Mouse (Mus musculus): Measurements from ENCODE around the gene Macrod1. TPM values are rescaled to one million over a fixed set of nuclear protein-coding genes. Genes with fewer than 3 reads are reported as not detected.

Macrod1 gene
- polyA plus RNA-seq, 1 experiment from 2014 or later = 4.8 TPM

GRCm38 (mm10) chr19:7125526-7126156 lies 69.0 kb downstream of the Macrod1 start:
- DNase-seq (ENCODE audit: low spot score) (no peak), ATAC-seq (no peak)
- Histone ChIP-seq H3K4me3 (ENCODE audit: low read depth, low read length) (no peak overlapping the region), H3K27ac (ENCODE audit: low read depth, low read length) (no peak overlapping the region), H3K4me2 (ENCODE audit: low read length) (no peak overlapping the region), H3K27me3 (replicated peaks; ENCODE audit: control insufficient read depth, insufficient read depth, low read length) (no peaks in the 10 kb centered on the region), H3K9ac (ENCODE audit: low read length) (no peak overlapping the region), H3K36me3 (ENCODE audit: control insufficient read depth, insufficient read depth, low read length) (no peaks in the 10 kb centered on the region), H3K4me1 (ENCODE audit: control insufficient read depth, insufficient read depth, low read length) (peaks cover 28% of the 10 kb centered on the region), H3K9me3 (replicated peaks; ENCODE audit: control insufficient read depth, low read length) (no peaks in the 10 kb centered on the region)
- WGBS = 92% methylated on average over 4 of the region's 4 CpGs

DNA sequence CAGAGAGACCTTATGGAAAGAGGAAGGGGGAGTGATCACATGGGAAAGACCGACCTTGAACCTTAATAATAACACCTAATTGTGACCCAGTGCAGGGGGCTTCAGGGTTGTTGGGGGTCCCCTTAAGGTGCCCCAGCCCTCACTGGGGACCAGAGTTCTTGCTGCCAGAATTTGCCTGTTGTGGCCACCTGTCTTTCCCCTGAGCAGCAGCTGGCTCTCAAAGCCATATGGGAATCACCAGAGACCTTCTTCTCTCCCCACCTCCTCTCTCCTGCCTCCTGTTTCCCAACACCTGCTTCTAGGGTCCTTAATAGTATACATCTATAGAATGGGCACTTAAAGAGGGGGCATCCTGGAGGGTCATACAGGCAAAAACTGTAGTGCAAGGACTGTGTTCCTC lies 69.6 kb downstream of the Macrod1 start:
- no peaks in the 10 kb centered on the region for H3K27me3 ChIP-seq (replicated peaks; ENCODE audit: control insufficient read depth, insufficient read depth, low read length)
- WGBS = 73% methylated on average over 1 of the region's 1 CpGs

DNA sequence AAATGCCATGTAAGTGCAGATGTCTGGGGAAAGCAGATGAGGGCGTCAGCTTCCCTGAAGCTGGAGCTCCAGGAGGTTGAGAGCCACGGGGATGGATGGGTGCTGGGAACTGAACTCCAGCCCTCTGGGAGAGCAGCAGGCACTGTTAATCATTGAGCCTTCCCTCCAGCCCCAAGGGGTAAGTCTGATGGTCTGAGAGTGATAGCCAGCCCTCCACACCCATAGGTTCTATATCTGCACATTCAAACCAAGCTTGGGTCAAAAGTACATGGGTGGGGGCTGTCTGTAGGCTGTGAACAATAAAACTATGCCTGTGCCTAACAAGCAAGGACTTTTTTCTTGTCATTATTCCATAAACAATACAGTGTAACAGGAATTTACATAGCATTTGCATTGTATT lies 70.3 kb downstream of the Macrod1 start:
- Histone ChIP-seq H3K4me3 (ENCODE audit: low read depth, low read length) (no peak overlapping the region), H3K4me1 (ENCODE audit: control insufficient read depth, insufficient read depth, low read length) (peaks cover 28% of the 10 kb centered on the region), H3K9ac (ENCODE audit: low read length) (no peak overlapping the region), H3K4me2 (ENCODE audit: low read length) (no peak overlapping the region), H3K36me3 (ENCODE audit: control insufficient read depth, insufficient read depth, low read length) (no peaks in the 10 kb centered on the region), H3K27me3 (replicated peaks; ENCODE audit: control insufficient read depth, insufficient read depth, low read length) (no peaks in the 10 kb centered on the region), H3K27ac (ENCODE audit: low read depth, low read length) (no peak overlapping the region), H3K9me3 (replicated peaks; ENCODE audit: control insufficient read depth, low read length) (no peaks in the 10 kb centered on the region)
- WGBS = 80% methylated on average over 2 of the region's 2 CpGs
- DNase-seq (ENCODE audit: low spot score) = no peak
- no peak for ATAC-seq

More for the DNA sequence above, 69.6 kb downstream of the Macrod1 start:
- Histone ChIP-seq H3K9me3 (replicated peaks; ENCODE audit: control insufficient read depth, low read length) (no peaks in the 10 kb centered on the region), H3K9ac (ENCODE audit: low read length) (no peak overlapping the region), H3K27ac (ENCODE audit: low read depth, low read length) (no peak overlapping the region), H3K4me3 (ENCODE audit: low read depth, low read length) (no peak overlapping the region), H3K4me1 (ENCODE audit: control insufficient read depth, insufficient read depth, low read length) (peaks cover 28% of the 10 kb centered on the region), H3K4me2 (ENCODE audit: low read length) (no peak overlapping the region), H3K36me3 (ENCODE audit: control insufficient read depth, insufficient read depth, low read length) (no peaks in the 10 kb centered on the region)
- DNase-seq (ENCODE audit: low spot score) (no peak), ATAC-seq (no peak)

- Histone ChIP-seq H3K9ac (ENCODE audit: low read length) (peak overlapping the region; percentile 43; the same call in 1 of the 2 replicates), H3K36me3 (ENCODE audit: control insufficient read depth, insufficient read depth, low read length) (no peaks in the 10 kb centered on the region), H3K4me2 (ENCODE audit: low read length) (no peak overlapping the region), H3K4me3 (ENCODE audit: low read depth, low read length) (no peak overlapping the region), H3K27ac (ENCODE audit: low read depth, low read length) (peak overlapping the region; percentile 65; the same call in 1 of the 2 replicates), H3K9me3 (replicated peaks; ENCODE audit: control insufficient read depth, low read length) (no peaks in the 10 kb centered on the region), H3K4me1 (ENCODE audit: control insufficient read depth, insufficient read depth, low read length) (peaks cover 28% of the 10 kb centered on the region), H3K27me3 (replicated peaks; ENCODE audit: control insufficient read depth, insufficient read depth, low read length) (no peaks in the 10 kb centered on the region)
- ATAC-seq (peak; percentile 35), DNase-seq (ENCODE audit: low spot score) (no peak)
- WGBS = 34% methylated on average over 19 of the region's 19 CpGs
Observed at GRCm38 (mm10) chr19:7128551-7129475, 72.2 kb downstream of the Macrod1 start.

DNA sequence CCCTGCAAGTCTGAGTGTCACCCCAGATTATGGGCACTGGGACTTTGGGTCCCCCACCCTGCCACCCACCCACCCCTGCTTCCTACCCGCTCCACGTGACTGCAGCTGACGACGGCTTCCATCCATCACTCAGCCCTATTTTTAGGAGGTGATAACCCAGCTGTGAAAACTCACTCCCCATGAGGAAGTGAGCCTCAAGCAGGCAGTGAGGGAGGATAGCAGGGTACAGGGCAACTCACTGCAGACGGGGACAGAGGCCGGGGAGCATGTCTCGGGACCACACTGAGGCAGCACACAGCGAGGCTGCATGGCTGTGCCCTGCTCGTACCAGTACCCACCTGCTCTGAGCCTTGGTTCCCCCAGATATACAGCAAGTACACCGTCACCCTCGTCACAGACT lies 73.7 kb downstream of the Macrod1 start:
- Histone ChIP-seq H3K27me3 (replicated peaks; ENCODE audit: control insufficient read depth, insufficient read depth, low read length) (no peaks in the 10 kb centered on the region), H3K36me3 (ENCODE audit: control insufficient read depth, insufficient read depth, low read length) (no peaks in the 10 kb centered on the region), H3K27ac (ENCODE audit: low read depth, low read length) (no peak overlapping the region), H3K4me2 (ENCODE audit: low read length) (no peak overlapping the region), H3K9me3 (replicated peaks; ENCODE audit: control insufficient read depth, low read length) (no peaks in the 10 kb centered on the region), H3K9ac (ENCODE audit: low read length) (no peak overlapping the region), H3K4me1 (ENCODE audit: control insufficient read depth, insufficient read depth, low read length) (peaks cover 43% of the 10 kb centered on the region), H3K4me3 (ENCODE audit: low read depth, low read length) (no peak overlapping the region)
- DNase-seq (ENCODE audit: low spot score) (no peak), ATAC-seq (no peak)
- 82% methylated on average over 11 of the region's 11 CpGs for WGBS

DNA sequence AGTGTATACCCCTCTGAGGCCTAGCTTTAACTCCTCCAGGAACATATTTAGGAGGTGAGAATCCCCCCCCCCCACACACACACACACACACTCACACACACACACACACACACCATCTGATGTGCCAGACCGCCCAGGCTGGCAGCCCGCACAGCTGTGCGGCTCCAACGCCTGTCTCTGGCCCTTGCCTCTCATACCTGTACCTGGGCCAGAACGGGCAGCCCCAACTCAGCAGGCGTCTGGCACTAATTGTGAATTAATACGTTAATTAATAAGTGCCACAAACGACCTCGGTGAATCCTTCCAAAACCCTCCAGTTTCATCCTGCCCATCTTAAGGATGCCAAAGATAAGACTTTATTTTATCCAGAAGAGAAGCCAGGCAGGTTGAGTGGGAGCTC lies 76.8 kb downstream of the Macrod1 start:
- Histone ChIP-seq H3K36me3 (ENCODE audit: control insufficient read depth, insufficient read depth, low read length) (no peaks in the 10 kb centered on the region), H3K9me3 (replicated peaks; ENCODE audit: control insufficient read depth, low read length) (no peaks in the 10 kb centered on the region), H3K9ac (ENCODE audit: low read length) (no peak overlapping the region), H3K27ac (ENCODE audit: low read depth, low read length) (peak overlapping the region; percentile 67), H3K4me3 (ENCODE audit: low read depth, low read length) (no peak overlapping the region), H3K4me2 (ENCODE audit: low read length) (no peak overlapping the region), H3K27me3 (replicated peaks; ENCODE audit: control insufficient read depth, insufficient read depth, low read length) (0 out of 2 replicates have a peak, but pooled peaks cover under 1% of the 10 kb centered on the region), H3K4me1 (ENCODE audit: control insufficient read depth, insufficient read depth, low read length) (peaks cover 66% of the 10 kb centered on the region)
- 39% methylated on average over 9 of the region's 9 CpGs for WGBS
- ATAC-seq = peak; percentile 14; the same call in 1 of the 2 replicates
- no peak for DNase-seq (ENCODE audit: low spot score)

- DNase-seq (ENCODE audit: low spot score) = no peak
- peaks cover 57% of the 10 kb centered on the region for H3K4me1 ChIP-seq (ENCODE audit: control insufficient read depth, insufficient read depth, low read length)
- 0 out of 2 replicates have a peak, but pooled peaks have one; percentile 28 for ATAC-seq
- no peak overlapping the region for H3K4me2 ChIP-seq (ENCODE audit: low read length)
- H3K4me3 ChIP-seq (ENCODE audit: low read depth, low read length) = no peak overlapping the region
- peak overlapping the region; percentile 67 for H3K27ac ChIP-seq (ENCODE audit: low read depth, low read length)
- no peaks in the 10 kb centered on the region for H3K9me3 ChIP-seq (replicated peaks; ENCODE audit: control insufficient read depth, low read length)
- H3K36me3 ChIP-seq (ENCODE audit: control insufficient read depth, insufficient read depth, low read length) = no peaks in the 10 kb centered on the region
- 0 out of 2 replicates have a peak, but pooled peaks cover 3% of the 10 kb centered on the region for H3K27me3 ChIP-seq (replicated peaks; ENCODE audit: control insufficient read depth, insufficient read depth, low read length)
- 16% methylated on average over 17 of the region's 17 CpGs for WGBS
- H3K9ac ChIP-seq (ENCODE audit: low read length) = no peak overlapping the region
Observed at GRCm38 (mm10) chr19:7134631-7135091, 78.1 kb downstream of the Macrod1 start.

DNA sequence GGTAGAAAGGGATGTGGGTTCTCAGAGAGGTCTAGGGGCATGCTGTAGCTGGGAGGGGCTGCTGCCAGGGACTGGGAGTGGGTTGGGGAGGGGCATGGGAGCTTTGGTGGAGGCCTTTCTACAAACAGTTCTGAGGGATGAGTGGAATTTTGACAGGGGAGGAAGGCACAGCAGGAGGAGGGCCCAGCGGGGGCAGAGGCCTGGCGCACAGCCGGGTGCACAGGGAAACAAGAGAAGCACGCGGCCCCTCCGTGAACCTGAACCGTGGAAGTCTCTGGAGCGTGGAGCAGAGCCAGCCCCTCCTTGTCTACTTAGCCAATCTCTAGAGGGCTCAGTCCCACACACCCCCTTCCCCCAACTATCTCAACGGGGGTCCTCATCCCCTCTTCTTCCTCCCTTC lies 78.9 kb downstream of the Macrod1 start:
- Histone ChIP-seq H3K4me3 (ENCODE audit: low read depth, low read length) (no peak overlapping the region), H3K27me3 (replicated peaks; ENCODE audit: control insufficient read depth, insufficient read depth, low read length) (0 out of 2 replicates have a peak, but pooled peaks cover 3% of the 10 kb centered on the region), H3K4me2 (ENCODE audit: low read length) (peak overlapping the region; percentile 9), H3K36me3 (ENCODE audit: control insufficient read depth, insufficient read depth, low read length) (no peaks in the 10 kb centered on the region), H3K27ac (ENCODE audit: low read depth, low read length) (peak overlapping the region; percentile 67), H3K9ac (ENCODE audit: low read length) (no peak overlapping the region), H3K4me1 (ENCODE audit: control insufficient read depth, insufficient read depth, low read length) (peaks cover 66% of the 10 kb centered on the region), H3K9me3 (replicated peaks; ENCODE audit: control insufficient read depth, low read length) (no peaks in the 10 kb centered on the region)
- DNase-seq (ENCODE audit: low spot score) (no peak), ATAC-seq (peak; percentile 37; the same call in 1 of the 2 replicates)
- under 1% methylated on average over 9 of the region's 9 CpGs for WGBS

All from forebrain, embryonic 14.5 days (tissue).